In genomic region chr1:34751128-34751527, GRCm38 (mm10) we compare ENCODE assay signal across 8 mouse cellular contexts.
DNase-seq lines count a peak whose midpoint lies in the region; ATAC-seq and TF ChIP-seq lines count a peak whose summit lies in the region.

No protein-coding gene starts in this region.

- no peak for TF ChIP-seq POLR2A in ES-Bruce4 (IDR thresholded peaks at IDR 0.05; ENCODE audit: insufficient read depth, low read length)

- H3K9me3 ChIP-seq in ES-Bruce4 (replicated peaks; ENCODE audit: control insufficient read depth, insufficient read depth, low read length, poor library complexity, severe bottlenecking): no peaks in the 10 kb centered on the region; the same call in 1 of the 2 replicates
- no peaks in the 10 kb centered on the region for H3K9me3 ChIP-seq in forebrain, embryonic 14.5 days (replicated peaks; ENCODE audit: control insufficient read depth, low read length)
- H3K9me3 ChIP-seq in liver, postnatal 0 days (ENCODE audit: low read length): no peaks in the 10 kb centered on the region

- no peak for ATAC-seq in forebrain, embryonic 14.5 days
- ATAC-seq in liver, postnatal 0 days: no peak

- no peak for TF ChIP-seq EP300 in ES-Bruce4 (IDR thresholded peaks at IDR 0.05; ENCODE audit: insufficient read depth, low read depth, low read length)
- TF ChIP-seq EP300 in liver, postnatal 0 days (IDR thresholded peaks at IDR 0.05; ENCODE audit: low read depth): no peak

- 2% methylated on average over 6 of the region's 6 CpGs for WGBS in forebrain, embryonic 14.5 days
- 3% methylated on average over 6 of the region's 6 CpGs for WGBS in liver, postnatal 0 days (ENCODE audit: insufficient replicate concordance)

- peaks cover 17% of the 10 kb centered on the region for H3K27me3 ChIP-seq in ES-Bruce4 (ENCODE audit: control insufficient read depth, insufficient read depth, low read length, poor library complexity, severe bottlenecking)
- peaks cover 15% of the 10 kb centered on the region for H3K27me3 ChIP-seq in forebrain, embryonic 14.5 days (replicated peaks; ENCODE audit: control insufficient read depth, insufficient read depth, low read length)
- peaks cover 40% of the 10 kb centered on the region for H3K27me3 ChIP-seq in liver, postnatal 0 days (ENCODE audit: insufficient read depth, low read length)

- H3K4me2 ChIP-seq in forebrain, embryonic 14.5 days (ENCODE audit: low read length): peak overlapping the region; percentile 97
- H3K4me2 ChIP-seq in liver, postnatal 0 days (ENCODE audit: low read depth, low read length): no peak overlapping the region

- intact Hi-C loops in gastrocnemius, postnatal 36 days (cut with DNase I): no loop called here

- peak overlapping the region; percentile 84 for H3K4me3 ChIP-seq in ES-Bruce4 (ENCODE audit: low read depth, low read length)
- H3K4me3 ChIP-seq in forebrain, embryonic 14.5 days (ENCODE audit: low read depth, low read length): peak overlapping the region; percentile 67
- 0 out of 2 replicates have a peak overlapping the region, but pooled peaks have one; percentile 20 for H3K4me3 ChIP-seq in liver, postnatal 0 days (ENCODE audit: low read depth, low read length)

- TF ChIP-seq CTCF in ES-Bruce4 (IDR thresholded peaks at IDR 0.05; ENCODE audit: low read depth, low read length): no peak
- TF ChIP-seq CTCF in liver, postnatal 0 days (IDR thresholded peaks at IDR 0.05; ENCODE audit: low read depth): no peak

- no peaks in the 10 kb centered on the region for H3K4me1 ChIP-seq in ES-Bruce4 (ENCODE audit: control insufficient read depth, insufficient read depth, low read length)
- 0 out of 2 replicates have a peak, but pooled peaks cover 11% of the 10 kb centered on the region for H3K4me1 ChIP-seq in forebrain, embryonic 14.5 days (ENCODE audit: control insufficient read depth, insufficient read depth, low read length)
- H3K4me1 ChIP-seq in liver, postnatal 0 days (ENCODE audit: insufficient read depth): no peaks in the 10 kb centered on the region

- H3K36me3 ChIP-seq in ES-Bruce4 (ENCODE audit: control insufficient read depth, insufficient read depth, low read length, poor library complexity, severe bottlenecking): no peaks in the 10 kb centered on the region
- no peaks in the 10 kb centered on the region for H3K36me3 ChIP-seq in forebrain, embryonic 14.5 days (ENCODE audit: control insufficient read depth, insufficient read depth, low read length)
- H3K36me3 ChIP-seq in liver, postnatal 0 days (replicated peaks; ENCODE audit: insufficient read depth, low read length): no peaks in the 10 kb centered on the region

- H3K27ac ChIP-seq in ES-Bruce4 (ENCODE audit: insufficient read depth, low read length): no peak overlapping the region
- H3K27ac ChIP-seq in forebrain, embryonic 14.5 days (ENCODE audit: low read depth, low read length): no peak overlapping the region
- no peak overlapping the region for H3K27ac ChIP-seq in liver, postnatal 0 days (ENCODE audit: low read depth)

- DNase-seq in cerebellum, adult 11-12 months: peak; percentile 55
- no peak for DNase-seq in cerebellum, postnatal 4 days (ENCODE audit: low spot score in 2 of 2)
- DNase-seq in forebrain, embryonic 14.5 days (ENCODE audit: low spot score): no peak
- no peak for DNase-seq in liver, postnatal 0 days
- DNase-seq in adrenal gland, postnatal 4 days (ENCODE audit: low spot score in 2 of 2): no peak
- no peak for DNase-seq in urinary bladder, postnatal 14 days (ENCODE audit: low spot score)
- DNase-seq in gastrocnemius, postnatal 36 days: no peak

- H3K9ac ChIP-seq in ES-Bruce4 (ENCODE audit: low read depth, poor library complexity, severe bottlenecking): peak overlapping the region; percentile 94
- H3K9ac ChIP-seq in forebrain, embryonic 14.5 days (ENCODE audit: low read length): peak overlapping the region; percentile 71
- H3K9ac ChIP-seq in liver, postnatal 0 days (replicated peaks): no peak overlapping the region

Comparison
In these comparisons a context has a peak if more than half of its experiments do, and no peak if none do; other contexts are left out.
1. H3K4me3 ChIP-seq: peak in every context shown above with its lines; median percentile 84 in ES-Bruce4; 67 in forebrain, embryonic 14.5 days; 20 in liver, postnatal 0 days.